Mouse (Mus musculus) adipocyte (in vitro differentiated cells): ENCODE data around the gene Tmem14c.
"Not testable (repeated sequence)": the region's sequence is repeated elsewhere in the genome, so short reads cannot be mapped to it uniquely, and the experiment has no call there.

Experiments used
- DNase-seq: peaks from one replicate; pipeline ENCODE4 v3.0.0-alpha.2; 2016; ENCODE audit warnings: low spot score

The Tmem14c gene

DNA sequence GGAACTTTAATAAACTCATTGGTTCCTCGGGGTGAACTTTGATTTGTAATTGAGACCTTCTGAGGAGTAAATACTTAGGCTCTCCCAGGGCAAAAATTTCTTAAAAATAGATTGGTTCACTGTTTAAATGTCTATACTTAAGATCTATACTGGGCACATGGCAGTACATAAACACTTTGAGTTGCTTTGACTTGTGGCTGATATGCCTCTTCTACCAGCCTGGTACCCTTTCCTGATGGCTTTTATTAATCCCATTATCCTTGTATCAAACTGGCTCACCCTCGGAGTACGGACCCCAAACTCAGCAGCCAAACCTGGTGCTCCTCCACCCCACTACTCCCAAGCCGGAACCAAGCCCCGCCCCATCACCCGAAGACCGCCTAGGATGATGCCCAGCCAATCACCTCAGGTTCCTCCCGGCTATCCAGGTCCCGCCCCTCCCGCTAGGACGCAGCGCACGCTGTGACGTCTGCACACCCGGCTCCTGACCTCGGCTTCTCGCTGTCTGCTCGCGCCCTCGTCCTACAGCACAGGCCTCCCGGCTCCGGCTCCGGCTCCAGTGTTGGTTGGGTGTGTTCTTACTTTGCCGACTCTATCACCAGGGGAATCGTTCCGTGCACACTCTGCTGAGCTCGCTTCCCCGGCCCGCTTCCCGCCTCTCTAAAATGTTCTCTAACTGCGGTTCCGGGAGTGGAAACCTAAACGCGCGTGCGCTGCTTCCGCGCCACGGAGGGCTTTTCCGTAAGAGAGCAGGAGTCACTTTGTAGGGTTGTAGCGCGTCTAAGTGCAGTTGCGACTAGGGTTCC is at the start of gene Tmem14c:
TSS of gene Tmem14c (plus strand) at position 464 of the 806 bp plus-strand sequence.
- peak; percentile 91 for DNase-seq

DNA sequence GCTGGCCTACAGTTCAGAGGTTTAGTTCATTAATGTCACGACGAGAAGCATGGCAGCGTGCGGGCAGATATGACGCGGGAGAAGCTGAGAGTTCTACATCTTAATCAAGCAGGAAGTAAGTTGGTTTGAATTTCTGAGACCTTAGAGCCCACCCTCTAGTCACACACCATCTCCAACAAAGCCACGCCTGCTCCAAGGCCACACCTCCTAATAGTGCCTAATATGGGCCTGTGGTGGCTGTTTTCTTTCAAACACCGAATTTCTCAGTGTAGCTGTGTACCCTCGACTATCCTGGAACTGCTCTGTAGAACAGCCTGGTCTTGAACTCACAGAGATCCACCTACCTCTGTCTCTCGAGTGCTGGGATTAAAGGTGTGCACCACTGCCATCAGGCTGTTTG is 48.5 kb upstream of the Tmem14c start:
- no peak for DNase-seq

DNA sequence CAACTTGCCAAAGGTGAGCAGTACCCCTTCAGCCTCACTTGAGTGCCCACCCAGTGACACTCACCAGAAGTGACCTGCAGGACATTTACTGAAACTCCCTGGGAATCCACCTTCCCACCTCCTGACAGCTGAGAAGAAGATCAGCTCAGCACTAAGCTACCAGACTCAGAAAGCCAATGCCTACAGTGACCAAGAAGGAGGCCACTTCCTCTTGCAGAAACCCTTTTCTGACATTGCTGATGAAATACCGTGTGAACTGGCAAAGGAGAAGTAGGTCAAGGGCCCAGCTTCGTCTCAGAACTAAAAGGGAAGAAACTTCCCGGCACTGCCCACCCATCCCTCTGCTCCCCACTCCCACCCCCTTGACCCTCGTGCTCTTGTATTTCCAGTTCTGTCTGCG is 47.5 kb upstream of the Tmem14c start:
- DNase-seq: peak; percentile 76

DNA sequence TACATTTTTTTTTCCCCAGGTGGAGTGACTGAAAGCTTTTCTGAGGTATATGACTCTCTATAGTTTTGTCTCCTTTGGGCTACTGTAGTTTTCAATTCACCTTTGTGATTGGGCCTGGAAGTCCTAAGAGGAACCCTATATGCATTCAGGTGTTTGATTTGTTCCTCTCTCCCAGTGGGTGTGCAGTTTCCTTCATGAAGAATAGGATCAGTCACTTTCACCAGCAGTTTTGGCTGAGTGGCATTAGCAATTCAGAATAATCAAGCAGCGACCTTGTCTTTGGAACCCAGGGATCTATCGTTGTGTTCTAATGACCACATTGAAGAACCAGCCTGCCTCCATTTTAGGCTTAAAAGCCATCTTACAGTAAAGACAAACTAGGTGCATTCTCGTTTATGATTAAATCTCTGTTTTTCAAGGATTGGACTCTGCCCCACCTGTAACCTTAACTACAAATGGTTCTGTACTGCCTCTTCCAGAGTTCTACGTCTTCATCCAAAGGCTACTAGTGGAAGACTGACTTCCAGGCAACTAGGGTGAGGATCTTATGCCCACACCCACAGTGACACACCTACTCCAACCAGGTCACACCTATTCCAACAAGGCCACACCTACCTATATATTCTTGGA is 46.2 kb upstream of the Tmem14c start:
- no peak for DNase-seq

DNA sequence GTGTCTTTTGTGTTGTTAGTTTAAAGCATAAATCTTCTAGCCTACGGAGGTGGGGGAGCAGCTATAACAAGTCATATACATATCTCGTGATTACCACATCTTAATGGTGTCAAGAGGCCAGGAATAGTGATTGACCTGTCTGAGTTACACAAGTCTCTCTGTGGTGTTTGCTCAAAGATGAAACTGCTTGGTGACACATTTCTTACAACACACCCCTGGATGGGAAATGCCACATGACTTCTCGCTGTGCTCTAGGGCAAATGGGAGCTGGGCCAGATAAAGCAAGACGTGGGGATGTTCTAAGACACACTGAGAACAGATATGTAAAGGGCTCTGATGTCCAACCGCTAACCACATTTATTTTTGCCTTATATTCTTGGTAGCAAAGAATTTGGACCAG is 44.8 kb upstream of the Tmem14c start:
- DNase-seq: peak; percentile 71

DNA sequence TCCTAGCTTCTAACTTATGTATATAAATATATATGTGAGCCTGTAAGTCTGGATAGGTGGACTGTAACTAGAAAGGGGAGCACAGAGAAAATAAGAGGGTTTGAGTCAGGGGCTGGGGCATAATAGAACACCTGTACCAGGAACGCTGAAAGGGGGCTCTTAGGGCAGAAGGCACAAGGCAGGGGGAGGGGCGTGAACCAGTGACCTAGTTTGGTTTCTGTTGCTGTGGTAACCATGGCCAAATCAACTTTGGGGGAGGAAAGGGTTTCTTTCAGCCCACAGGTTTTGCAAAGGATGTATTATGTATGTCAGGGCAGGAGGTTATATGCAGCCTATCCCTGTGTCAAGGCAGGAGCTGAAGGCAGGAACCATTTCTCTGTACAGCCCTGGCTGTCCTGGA is 44.3 kb upstream of the Tmem14c start:
- no peak for DNase-seq

DNA sequence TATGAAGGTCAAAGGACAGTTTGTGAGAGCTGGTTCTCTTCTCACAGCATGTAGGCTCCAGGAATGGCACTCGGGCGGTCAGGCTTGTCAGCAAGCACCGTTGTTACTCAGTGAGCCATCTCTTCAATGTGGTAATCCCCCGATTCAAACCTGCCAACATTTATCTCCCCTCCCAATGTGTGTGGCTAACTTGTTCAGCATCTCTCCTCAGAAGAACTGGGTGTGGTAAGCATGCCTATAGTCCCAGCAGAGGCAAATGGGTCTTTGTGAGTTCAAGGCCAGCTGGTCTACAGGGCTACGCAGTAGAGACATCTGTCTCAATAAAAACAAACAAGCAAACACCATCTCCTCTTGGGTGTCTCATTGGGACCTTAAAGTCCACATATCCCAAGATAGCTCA is 43.1 kb upstream of the Tmem14c start:
- no peak for DNase-seq

DNA sequence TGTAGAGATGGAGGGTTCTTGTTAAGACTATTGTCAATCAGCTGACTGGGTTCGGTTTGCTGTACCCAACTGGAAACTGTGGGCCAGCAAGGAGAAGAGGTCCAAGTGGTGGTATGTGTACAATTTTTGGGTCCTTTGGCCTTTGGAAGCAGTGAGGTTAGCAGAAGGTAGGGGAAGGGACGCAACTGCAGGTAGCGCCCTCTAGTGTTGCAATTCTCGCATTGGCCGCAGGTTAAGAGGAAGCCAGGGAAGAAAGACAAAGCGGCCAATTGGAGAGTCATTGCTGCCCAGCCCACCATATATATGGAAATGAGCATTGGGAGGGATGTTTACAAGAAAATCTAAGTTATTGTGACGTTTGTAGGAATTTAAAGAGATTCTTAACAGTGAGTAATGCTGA is 38.5 kb upstream of the Tmem14c start:
- peak; percentile 45 for DNase-seq

DNA sequence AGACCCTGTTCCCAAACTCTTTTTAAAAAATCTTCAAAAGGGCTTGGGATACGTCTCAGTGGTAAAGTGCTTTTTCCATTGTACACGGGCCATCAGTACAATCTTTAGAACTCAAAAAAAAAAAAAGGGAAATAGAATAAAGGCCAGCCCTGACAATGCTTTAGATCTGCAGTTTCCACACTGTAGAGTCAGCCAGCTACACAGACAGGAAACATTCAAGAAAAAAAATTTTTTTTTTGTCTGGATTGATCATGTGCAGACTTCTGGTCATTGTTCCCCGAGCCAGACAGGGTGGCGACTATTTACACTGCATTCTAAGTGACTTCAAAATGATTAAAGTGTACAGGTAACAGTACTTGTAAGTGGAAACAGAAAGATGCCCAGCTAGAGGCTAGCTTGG is 37.4 kb upstream of the Tmem14c start:
- DNase-seq: no peak

DNA sequence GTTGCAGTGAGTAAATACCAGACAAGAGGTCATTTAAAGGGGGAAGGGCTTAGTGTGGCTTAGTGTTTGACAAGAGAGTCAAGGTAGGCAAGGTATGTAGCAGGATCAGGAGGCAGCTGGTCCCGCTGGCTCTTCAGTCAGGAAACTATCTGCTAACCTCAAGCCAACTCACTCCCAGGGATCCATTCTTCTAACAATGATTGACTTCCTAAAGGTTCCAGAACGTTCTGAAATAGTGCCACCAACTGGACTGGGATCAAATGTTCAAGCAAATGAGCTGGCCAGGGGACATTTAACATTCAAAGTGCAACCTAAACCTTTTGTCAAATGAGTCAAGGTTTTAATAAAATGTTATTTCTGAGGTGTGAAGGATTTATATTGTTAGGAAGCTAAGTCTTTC is 36.8 kb upstream of the Tmem14c start:
- DNase-seq: peak; percentile 76

DNA sequence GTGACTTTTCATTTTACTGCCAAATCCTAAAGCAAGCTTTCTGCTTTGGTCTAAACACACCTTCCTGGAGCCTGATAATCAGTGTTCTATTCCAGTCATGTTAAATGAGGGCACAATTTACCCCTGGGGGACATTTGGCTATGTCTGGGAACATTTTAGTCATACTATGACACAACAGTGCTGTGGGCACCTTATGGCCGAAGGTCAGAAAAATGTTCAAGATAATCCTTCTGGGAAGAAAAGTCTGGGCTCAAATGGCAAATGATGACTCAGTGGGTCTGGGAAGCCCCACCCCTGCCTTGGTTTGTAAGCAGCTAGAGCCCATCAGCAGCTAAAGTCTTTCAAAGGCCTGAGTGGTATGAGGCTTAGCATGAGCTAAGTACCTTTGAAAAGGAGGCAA is 33.3 kb upstream of the Tmem14c start:
- DNase-seq: peak; percentile 40

DNA sequence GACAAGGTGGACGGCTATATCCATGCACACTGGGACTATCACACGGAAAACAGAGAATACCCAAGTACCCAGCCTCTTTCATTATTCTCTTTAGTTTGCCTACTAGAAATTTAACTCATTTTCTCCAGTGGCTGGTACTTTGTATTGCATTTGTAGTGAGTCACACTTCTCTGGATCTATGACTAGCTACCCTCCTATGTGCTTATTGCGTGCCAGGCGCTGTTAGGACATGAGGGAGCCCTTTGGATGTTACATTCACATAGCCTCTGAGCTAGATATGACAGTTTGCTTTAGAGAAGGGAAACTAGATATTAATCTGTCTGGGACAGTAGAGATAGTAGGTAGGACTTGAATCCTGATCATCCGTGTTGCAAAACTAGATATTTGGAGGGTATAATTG is 30.0 kb upstream of the Tmem14c start:
- no peak for DNase-seq

DNA sequence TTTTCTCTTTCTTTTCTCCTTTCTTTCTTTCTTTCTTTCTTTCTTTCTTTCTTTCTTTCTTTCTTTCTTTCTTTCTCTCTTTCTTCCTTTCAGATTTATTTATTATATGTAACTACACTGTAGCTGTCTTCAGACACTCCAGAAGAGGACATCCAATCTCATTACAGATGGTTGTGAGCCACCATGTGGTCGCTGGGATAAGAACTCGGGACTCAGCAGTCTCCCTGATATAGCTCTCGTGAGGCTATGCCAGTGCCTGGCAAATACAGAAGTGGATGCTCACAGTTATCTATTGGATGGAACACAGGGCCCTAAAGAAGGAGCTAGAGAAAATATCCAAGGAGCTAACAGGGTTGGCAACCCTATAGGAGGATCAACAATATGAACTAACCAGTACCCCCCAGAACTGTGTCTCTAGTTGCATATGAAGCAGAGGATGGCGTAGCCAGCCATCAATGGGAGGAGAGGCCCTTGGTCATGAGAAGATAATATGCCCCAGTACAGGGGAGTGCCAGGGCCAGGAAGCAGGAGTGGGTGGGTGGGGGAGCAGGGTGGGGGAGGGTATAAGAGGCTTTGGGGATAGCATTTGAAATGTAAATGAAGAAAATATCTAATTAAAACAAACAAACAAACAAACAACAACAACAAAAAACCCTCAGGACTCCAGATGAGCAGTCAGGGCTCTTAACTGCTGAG is 28.3 kb upstream of the Tmem14c start:
- not testable (repeated sequence) for DNase-seq

DNA sequence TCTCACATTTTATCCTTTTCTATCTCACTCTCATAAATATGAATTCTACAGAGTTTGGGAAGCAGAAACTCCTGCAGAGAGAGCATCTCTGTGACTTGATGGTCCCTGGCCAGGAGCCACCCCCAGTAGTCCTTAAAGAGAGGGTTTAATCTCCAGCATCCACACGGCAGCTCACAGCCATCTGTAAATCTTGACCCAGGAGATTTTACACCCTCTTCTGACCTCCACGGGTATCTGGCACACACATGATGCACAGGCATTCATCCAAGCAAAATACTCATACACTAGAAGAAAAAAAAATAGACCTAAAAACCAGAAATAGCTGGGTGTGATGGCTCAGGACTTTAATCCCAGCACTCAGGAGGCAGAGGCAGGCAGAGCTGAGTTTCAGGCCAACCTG is 27.7 kb upstream of the Tmem14c start:
- DNase-seq: peak; percentile 54

DNA sequence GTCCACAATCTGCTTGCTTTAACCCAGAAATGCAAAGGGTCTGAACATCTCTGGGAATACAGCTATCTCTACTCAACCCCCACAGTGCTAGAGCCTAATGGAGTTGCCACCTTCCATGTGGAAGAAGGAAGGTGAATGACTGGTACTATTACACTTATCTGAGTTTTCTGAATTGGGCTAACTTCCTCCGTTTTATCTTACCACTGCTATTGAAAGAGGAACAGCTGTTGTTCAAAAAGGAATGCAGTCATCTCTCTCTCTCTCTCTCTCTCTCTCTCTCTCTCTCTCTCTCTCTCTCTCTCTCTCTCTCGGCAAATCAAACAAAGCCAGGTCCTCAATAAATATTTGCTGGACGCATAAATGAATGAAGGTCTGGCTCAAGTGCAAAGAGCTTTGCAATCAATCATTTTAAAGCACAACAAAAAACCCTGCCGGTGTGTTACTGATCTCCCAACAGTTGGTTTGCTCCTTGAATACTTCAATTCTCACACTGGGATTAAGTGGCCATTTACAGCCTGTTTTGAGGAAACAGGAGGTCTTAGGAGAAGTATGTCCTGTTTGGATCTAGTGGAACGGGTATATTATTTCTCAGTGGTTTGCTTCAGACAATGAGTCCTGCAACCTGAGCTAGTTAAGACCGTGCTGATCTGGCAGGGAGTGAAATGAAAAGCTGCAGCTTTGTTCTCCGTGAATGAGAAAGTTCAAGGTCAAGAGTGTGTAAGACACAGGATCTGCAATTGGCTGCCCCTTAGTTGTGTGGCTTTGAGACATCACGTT is 21.4 kb upstream of the Tmem14c start:
- no peak for DNase-seq

DNA sequence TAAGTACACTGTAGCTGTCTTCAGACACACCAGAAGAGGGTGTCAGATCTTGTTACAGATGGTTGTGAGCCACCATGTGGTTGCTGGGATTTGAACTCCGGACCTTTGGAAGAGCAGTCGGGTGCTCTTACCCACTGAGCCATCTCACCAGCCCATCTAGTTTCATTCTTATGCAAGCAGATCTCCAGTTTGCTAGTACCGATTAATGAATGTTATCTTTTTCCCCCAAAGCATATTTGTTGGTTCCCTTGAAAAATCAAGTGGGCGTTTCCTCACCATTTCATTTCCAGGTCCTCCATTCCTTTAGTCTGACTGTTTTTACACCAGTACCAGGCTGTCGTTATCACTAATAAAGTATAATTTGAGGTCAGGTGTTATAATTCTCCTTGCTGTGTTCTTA is 17.6 kb upstream of the Tmem14c start:
- DNase-seq: not testable (repeated sequence)

DNA sequence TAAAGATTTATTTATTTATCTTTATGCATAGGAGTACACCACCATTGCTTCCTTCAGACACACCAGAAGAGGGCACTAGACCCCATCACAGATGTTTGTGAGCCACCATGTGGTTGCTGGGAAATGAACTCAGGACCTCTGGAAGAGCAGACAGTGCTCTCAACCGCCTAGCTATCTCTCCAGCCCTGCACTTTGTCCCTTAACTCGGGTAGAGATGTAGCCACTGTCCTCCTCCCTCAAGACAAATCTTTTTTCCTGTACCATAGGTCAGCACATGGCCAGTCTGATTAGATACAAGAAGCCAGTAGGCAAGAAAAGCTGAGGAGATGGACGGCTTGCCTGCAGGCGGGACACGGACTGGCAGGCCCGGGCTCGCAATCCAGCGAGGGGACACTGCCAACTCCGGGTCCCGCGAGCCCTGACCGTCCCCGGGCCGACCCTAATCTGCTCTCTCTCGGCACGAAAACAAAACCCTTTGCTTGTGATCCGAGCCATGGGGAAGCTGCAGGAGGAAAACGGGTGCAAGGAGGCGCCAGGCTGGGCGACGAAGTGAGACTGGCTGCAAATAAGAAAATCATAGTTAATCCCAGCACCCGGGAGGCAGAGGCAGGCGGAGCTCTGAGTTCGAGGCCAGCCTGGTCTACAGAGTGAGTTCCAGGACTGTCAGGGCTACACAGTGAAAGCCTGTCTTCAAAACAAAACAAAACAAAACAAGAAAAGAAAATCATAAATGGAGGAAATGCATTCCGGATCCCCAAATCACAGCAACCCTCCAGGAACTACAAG is 15.8 kb upstream of the Tmem14c start:
- DNase-seq: peak; percentile 71

DNA sequence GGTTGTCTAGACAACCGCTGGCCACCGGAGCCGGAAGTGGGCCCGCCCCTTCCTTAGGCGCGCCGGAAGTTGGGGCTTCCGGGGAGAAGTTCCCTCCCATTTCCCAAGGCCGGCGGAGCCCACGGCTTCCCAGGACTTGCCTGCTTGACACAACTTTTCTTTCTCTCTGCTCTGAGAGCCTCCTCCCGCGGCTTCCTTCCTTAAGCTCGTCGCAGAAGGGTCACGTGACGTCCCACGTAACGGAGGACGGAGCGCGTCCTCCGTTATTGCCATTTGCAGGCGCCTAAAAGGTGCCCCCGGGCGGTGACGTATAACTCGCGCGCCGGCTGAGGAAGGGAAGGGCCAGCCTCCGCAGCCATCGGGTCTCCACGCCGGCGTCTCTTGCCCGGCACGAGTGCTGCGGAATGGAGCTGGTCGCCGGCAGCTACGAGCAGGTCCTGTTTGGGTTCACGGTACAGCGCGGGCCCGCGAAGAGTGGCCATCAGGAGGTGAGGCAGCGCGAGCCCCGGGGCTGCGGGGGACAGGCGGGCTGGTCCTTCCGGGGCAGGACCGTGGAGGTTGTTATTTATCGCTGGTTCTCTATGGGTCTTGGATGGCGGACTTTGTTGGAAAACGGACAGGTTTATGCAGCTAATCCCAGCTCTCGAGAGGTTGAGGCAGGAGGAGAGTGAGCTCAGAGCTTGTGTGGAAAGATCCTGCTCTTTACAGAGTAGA is 15.0 kb upstream of the Tmem14c start, which contains the start of gene Pak1ip1:
TSS of gene Pak1ip1 (plus strand) at position 98 of the 714 bp plus-strand sequence.
- DNase-seq: peak; percentile 94

DNA sequence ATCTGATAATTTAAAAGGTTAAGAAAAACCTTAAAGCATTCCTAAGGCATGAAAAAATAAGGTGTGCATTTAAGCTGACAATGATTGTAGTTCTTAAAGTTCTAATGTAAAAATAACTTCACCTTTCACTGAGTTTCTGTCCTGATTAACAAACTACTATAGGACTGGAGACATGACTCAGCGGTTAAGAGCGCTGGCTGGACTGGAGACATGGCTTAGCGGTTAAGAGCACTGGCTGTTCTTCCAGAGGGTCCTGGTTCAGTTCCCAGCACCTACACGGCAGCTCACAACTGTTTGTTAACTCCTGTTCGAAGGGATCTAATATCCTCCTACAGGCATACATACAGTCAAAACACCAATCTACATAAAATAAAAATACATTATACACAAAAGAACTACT is 14.1 kb upstream of the Tmem14c start:
- no peak for DNase-seq

DNA sequence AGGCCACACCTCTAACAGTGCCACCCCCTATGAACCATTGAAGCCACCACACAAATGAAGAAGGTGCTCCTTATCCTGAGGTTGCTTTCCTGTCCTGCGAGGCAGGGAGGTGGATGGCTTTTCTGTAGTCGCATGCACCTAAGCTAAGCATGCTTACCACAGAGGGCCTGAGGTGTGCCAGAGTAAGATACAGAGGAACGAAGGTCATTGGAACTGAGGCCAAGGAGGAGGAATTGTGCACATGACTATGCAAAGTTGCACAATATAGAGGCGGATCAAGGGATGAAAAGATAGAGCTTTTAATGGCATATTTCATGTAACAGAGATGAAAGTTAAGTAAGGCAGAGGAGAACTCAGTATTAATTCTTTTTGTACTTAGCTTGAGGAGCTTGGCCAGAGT is 9.8 kb upstream of the Tmem14c start:
- DNase-seq: no peak

DNA sequence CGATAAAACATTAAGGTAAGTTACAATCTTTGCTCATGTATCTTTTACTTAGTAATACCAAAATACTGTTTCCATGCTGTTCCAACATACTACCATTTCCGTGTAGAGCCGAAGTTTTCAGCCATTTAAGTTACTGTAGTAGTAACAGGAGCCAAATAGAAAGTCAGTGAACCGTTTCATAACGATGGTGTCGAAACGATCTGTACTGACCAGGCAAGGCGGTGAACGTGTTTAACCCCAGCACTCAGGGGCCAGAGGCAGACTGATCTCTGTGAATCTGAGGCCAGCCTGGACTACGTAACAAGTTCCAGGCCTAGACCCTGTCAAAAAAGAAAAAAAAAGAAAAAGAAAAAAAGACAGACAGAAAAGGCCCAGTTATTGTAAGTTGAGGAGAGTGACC is 7.8 kb upstream of the Tmem14c start:
- no peak for DNase-seq
